Mouse (Mus musculus): ENCODE results near the gene Cln3.

Cln3 gene

GRCm38 (mm10) chr7:126585717-126586116 lies at the start of gene Cln3:
Gene Cln3, minus strand, starts transcription at chr7:126585817.
- no peak for DNase-seq

- DNase-seq = no peak
Measured at GRCm38 (mm10) chr7:126635375-126635774, 49.8 kb upstream of the Cln3 start.

- DNase-seq = no peak
Measured at GRCm38 (mm10) chr7:126632478-126632877, 46.9 kb upstream of the Cln3 start.

GRCm38 (mm10) chr7:126630824-126631518 lies 45.4 kb upstream of the Cln3 start, which contains the start of gene Nupr1:
Gene Nupr1, minus strand, starts transcription at chr7:126630861.
- DNase-seq = no peak

GRCm38 (mm10) chr7:126629915-126630314 lies 44.3 kb upstream of the Cln3 start:
- DNase-seq = no peak

GRCm38 (mm10) chr7:126628111-126628510 lies 42.5 kb upstream of the Cln3 start:
- peak; percentile 13 for DNase-seq

- no peak for DNase-seq
Measured at GRCm38 (mm10) chr7:126625807-126626600, 40.4 kb upstream of the Cln3 start.

GRCm38 (mm10) chr7:126625369-126625768 lies 39.8 kb upstream of the Cln3 start:
- peak; percentile 89 for DNase-seq

- peak; percentile 23 for DNase-seq
Measured at GRCm38 (mm10) chr7:126624774-126625173, 39.2 kb upstream of the Cln3 start.

GRCm38 (mm10) chr7:126623381-126623780 lies 37.8 kb upstream of the Cln3 start:
- DNase-seq = no peak

GRCm38 (mm10) chr7:126621452-126622359 lies 36.1 kb upstream of the Cln3 start:
- peak; percentile 57 for DNase-seq

GRCm38 (mm10) chr7:126619559-126620275 lies 34.1 kb upstream of the Cln3 start:
- DNase-seq = no peak

- DNase-seq = no peak
Measured at GRCm38 (mm10) chr7:126616707-126617106, 31.1 kb upstream of the Cln3 start.

- no peak for DNase-seq
Measured at GRCm38 (mm10) chr7:126612736-126613135, 27.1 kb upstream of the Cln3 start.

GRCm38 (mm10) chr7:126607796-126608195 lies 22.2 kb upstream of the Cln3 start:
- DNase-seq = no peak

GRCm38 (mm10) chr7:126607064-126607463 lies 21.4 kb upstream of the Cln3 start:
- DNase-seq = peak; percentile 64

GRCm38 (mm10) chr7:126606611-126607010 lies 21.0 kb upstream of the Cln3 start:
- DNase-seq = no peak

GRCm38 (mm10) chr7:126602650-126603049 lies 17.0 kb upstream of the Cln3 start:
- DNase-seq = no peak

- no peak for DNase-seq
Measured at GRCm38 (mm10) chr7:126601896-126602295, 16.3 kb upstream of the Cln3 start.

GRCm38 (mm10) chr7:126598919-126599318 lies 13.3 kb upstream of the Cln3 start:
- no peak for DNase-seq

- no peak for DNase-seq
Measured at GRCm38 (mm10) chr7:126596414-126596813, 10.8 kb upstream of the Cln3 start.

- DNase-seq = no peak
Measured at GRCm38 (mm10) chr7:126595890-126596289, 10.3 kb upstream of the Cln3 start.
